Mouse (Mus musculus): ENCODE data around the gene Tbx5.

The Tbx5 gene

DNA sequence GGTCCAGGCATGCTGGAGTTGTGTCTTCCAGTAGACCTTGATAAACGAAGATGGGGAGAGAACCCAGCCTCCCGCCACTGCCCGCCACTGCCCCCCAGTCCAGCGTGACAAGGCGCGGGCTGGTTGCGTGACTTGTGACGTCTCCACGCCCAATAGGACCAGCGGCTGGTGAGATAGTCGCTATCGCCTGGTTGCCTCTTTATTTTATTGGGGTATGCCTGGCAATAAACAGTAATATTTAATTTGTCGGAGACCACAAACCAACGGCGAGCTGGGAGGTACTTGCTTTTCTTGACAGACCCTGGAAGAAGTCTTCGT, at the start of gene Tbx5:
Gene Tbx5, plus strand, starts transcription at position 190 of the 318 bp plus-strand sequence.
- DNase-seq: peak; percentile 35

DNA sequence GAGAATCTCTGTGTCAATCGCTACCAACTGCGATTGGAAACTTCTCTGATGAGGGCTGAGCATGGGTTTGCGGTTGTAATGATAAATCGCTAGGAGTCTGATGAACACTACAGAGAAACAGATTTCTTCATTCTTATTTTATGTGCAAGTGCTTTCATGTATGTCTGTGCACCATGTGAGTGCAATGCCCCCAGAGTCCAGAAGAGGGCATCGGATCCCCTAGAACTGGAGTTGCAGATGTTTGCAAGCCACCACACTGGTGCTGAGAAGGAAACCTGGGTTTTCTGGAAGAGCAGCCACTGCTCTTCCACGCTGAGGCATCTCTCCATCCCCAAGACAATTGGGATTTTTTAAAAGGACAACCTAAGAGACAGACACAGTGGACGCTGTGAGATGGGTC, 46.5 kb upstream of the Tbx5 start:
- no peak for DNase-seq

DNA sequence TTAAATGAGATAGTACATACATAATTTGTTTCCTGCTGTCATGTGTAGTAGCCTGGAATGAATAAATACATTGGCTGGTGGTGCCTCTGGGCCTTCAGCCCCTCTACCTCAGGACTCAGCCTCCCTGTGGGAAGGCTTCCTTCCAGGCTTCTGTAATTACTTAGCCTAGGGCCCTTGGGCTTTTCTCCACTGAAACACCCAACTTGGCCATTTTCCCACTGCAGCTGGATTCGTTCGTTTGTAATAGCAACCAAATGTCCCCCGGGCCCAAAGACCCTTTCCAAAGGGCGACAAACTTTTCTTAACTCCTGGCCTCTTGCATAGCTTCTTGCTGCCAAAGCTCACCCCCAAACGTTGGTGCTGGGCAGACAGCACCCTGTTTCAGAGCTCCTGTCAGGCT, 40.8 kb upstream of the Tbx5 start:
- DNase-seq: no peak

DNA sequence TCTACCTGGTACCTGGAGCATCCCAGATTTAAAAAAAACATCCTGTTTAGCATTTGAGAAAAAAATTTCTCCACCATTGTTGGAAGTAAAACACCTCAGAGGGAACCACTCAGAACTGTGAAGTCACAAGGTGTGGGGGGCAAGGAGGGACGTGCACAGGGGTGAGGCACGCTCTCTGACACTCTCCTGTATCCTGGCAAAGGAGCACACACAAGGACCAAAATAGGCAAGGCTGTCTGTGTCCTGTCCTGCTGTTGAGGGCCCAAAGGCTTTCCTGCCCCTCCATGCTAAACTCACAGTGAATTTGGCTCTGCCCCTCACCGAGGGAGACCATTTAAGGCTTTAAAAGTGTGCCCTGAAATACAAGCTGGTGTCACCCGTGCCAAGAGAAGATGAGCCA, 38.5 kb upstream of the Tbx5 start:
- no peak for DNase-seq

DNA sequence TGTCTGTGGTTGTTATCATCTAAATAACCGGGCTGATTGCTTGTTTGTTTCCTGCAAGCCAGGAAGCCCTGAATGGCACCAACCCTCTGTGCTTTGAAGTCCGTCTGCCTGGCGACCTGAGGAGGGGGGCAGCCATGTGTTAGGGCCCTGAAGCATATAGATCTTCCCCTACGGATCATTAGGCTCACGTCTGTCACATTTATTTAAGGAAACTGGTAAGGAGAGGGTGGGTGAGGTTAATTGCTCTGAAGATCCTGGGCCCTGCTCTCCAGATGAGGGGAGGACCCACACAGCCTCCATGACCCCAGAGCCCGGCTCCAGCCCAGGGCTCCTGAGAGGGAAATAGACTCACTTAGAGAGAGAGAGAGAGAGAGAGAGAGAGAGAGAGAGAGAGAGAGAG, 37.1 kb upstream of the Tbx5 start:
- no peak for DNase-seq

DNA sequence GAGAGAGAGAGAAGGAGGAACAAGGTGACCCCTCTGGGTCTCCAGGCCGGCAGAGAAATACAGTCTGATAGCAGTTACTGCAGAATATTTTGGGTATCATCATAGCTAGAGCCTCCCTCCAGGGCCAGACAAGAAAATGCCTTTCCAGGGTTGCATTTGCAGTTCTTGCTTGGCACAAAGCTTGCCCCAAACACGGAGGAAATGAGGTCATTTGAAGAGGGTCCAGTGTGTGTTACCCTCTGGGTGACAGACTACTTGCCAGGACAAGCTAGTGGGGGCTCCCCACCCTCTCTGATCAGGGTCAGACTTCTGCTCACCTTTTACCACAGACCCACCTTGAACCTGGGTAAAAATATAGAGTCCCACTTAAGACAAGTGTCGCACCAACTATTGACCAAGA, 36.7 kb upstream of the Tbx5 start:
- no peak for DNase-seq

DNA sequence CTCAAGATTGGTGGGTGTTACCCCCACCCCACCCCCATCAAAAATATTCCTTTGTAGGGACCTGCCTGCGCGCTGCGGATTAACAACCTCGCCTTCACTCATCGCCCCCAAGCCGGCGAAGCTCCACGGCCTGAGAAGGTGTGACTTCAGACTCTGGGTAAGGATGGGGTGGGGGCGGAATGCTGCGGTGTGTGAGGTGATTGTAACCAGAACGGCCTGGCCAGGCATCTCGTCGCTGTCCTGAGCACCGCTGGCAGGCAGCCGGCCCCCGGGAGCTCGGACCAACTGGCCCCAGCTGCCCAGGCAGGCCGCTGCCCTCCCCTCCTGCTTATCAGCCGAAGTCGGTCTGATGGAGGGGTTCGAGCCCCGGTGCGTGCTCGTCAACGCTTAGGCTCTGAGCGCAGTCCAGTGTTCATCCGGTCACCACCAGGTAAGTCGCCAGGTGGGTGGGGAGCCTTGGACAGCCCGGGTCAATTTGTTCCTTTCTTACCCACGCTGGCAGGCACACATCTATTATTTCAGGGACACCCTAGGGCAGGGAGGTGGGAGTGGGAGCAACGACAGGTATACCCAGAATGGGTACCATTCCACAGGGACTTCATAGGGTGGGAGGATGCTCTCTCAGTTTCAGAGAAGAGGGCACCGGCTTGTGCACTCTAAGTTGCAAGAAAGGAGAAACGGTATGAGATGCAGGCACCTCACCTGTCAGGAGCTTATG, 35.9 kb upstream of the Tbx5 start:
- peak; percentile 28 for DNase-seq

DNA sequence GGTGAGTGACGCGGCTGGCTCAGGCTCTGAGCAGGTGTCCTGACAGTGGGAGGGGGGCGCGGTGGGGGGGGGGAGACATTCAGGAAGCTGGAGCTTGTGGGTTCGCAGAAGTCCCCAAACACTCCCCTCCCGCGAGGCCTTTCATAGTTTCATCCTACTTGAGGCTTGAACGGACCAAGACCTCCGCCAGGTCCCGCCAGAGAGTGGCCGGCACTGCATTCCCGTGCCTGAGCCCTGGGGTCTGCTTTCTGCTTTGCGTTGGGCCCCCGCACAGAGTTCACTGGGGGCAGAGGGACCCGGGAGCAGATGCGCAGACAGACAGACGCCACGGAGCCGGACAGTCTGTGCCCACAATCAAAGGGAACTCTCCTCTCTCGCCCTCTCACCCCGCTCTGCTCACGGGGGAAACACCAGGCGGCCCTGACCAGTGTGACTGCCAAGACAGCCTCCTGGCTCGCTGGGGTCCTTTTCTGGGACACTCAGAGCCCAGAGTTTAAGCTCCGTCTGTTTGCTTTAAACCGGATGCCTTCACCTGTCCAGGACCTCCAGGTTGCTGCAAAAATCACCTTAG, 34.8 kb upstream of the Tbx5 start:
- DNase-seq: peak; percentile 26

DNA sequence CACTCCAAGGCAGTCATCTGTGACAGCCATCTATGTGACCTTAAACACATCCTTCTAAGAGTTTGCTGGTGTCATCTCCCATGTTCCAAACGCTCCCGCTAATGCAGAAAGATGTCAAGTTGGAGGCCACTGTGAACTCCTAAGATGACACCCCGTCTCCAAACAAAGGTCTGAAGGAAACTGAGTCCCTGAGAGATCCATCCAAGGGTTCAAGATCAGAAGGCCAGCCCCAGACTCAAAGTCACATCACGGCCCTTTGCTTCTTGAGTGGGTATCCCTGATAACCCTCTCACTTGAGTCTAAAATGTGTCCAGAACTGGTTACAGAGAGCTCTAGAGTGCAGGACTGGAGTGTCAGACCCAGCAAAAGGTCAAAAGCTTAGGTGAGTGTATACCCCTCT, 34.2 kb upstream of the Tbx5 start:
- DNase-seq: no peak

DNA sequence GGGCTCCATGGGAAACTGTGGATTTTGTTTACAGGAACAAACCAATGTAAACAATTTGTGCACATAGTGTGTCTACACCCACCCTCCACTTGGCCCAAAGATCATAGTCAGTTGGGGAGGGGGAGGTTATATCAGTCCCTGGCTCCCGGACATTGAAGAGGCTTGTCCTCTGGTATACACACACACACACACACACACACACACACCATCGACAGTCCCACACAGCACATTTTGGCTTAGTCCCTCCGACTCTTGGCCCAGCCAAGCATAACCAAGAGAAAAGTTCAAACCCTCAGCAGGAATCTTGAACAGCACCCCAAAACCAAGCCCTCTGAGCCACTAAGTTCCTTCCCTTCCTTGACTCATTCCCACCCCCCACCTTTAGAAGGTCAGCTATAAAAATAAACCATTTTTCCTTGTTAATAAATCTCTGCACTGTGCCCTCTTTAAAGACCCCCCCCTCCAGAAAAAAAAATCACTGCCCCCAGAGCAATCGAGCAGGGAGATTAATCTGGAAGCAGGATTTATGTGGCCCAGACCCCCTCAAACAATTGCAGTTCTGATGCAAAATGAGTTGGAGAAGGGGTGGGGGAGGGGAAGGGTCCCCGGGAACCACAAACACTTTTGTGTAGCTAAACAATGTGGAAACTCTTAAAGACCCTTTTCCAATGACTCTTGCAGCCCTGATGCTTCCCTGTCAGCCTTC, 33.6 kb upstream of the Tbx5 start:
- peak; percentile 30 for DNase-seq

DNA sequence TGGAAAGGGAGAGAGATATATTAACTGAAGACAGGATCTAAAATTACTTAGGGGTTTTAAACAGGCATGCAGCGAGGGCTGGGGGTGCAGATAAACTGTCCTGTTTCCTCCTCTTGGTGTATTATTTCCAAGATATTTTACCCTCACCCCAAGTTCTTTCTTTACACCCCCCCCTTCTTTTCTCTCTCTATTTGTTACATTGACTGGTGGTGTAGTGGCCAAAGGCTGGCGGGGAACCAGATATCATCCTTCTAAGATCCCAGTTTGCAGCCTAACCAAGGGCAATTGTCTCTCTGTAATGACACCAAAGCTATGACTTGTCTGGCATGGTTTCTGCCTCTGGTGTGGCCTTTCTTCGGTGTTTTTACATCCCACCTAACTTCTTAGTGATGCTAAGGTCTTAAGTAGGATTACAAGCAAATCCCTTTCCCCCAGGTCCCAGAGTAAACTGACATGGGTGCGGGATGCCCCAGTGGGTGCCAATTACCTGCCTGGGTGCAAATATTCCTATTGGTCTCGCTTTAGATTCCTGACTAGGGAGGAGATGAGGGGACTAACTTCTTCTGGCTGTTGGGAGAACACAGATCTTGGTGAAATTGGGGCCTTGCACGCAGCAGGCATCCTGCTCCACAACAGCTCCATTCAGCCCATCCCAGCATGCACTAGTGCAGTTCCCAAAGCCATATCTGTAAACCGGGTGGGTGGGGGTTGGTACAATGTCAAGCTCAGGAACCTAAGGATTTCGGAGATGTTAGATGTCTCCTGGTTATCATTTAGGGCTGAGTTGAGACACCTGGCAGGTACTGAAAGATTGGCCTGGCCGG, 32.8 kb upstream of the Tbx5 start:
- DNase-seq: peak; percentile 27

DNA sequence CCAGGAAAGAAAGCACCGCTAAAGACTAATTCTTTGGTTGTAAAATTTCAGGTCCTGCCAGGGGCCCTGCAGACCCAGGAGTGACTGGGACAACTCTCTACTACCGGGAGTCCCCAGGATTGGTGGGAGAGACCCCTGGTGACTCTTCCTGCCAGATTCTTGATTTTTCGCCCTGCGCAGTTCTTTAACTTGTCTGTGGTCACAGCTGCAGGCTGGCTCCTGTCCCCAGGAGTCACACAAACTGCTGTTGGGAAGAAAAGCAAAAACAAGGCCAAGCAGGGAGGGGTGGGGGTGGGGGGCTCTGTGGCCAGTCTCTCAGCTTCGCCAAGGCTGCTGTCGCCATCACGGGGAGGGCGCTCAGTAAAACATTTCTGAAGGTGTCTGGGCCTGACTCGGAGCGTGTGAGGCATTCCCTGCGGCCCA, 32.2 kb upstream of the Tbx5 start:
- DNase-seq: no peak

DNA sequence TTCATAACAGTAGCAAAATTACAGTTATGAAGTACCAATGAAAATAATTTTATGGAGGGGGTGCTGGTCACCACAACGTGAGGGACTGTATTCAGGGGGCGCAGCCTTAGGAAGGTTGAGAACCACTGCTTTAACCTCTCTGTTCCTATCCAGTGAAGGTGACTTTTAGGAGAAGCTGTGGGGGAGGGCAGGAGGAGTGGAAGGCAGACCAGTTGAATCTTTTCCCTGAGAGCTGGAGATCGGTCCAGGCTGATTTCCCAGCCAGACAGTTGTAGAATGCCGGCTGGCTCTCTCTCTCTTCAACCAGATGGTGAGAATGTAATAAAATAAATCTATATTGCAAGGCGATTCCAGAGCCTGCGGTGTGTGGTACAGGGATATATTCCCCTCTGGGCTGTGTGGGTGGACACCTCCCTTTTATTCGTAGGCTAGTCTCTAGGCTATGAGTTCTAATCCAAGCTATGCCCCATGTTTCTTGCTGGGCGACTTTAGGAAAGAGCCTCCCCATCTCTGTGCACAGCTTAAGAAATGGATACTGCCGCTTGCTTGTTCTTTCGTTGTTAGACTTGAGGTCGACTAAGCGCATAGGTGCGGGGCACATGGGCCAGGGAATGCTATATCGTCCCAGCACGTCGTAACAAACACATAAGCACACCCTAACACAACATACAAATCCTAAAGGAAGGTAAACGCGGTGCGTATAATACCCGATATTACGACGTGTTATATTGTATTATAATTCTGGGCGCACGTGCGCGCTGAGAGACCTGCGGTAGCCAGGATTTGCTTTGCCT, 29.7 kb upstream of the Tbx5 start:
- DNase-seq: peak; percentile 37

DNA sequence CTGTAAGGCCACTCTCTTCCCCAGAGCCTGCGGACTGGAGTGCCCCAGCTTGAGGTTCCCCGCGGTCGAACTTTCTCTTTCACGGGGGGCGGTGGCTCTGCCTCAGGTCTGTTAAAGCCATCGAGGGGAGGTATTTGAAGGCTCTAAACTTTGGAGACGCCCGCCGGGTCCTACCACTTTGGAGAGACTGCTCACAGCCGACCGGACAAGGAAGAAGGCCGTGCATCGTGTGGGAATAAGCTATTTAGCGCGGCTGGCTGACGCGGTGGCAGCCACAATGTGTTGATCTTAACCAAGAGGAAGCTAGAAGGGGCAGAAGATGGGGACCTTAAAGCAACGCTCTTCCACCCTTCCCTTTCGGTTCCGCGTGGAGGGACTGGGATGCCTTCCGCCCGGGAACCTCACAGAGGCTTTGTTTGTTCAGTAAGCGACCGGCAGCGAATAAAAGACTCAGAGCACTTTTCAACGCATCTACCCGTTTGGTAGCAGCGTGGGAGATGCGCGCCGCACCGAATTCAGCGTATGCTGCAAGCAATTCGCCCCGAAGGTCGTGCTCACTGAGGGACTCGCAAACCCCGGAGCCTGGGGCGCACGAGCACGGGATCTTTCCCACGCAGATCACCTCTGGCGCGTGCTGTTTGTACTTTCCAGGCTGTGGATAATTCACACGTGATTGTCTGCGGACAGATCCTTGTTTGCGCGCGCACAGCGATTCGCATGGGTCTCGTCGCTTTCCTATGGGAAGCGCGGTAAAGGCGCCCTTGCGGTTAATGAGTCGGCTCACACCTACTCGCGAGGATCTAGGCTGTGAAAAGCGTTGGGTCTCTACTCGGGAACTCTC, 28.8 kb upstream of the Tbx5 start:
- DNase-seq: peak; percentile 57

DNA sequence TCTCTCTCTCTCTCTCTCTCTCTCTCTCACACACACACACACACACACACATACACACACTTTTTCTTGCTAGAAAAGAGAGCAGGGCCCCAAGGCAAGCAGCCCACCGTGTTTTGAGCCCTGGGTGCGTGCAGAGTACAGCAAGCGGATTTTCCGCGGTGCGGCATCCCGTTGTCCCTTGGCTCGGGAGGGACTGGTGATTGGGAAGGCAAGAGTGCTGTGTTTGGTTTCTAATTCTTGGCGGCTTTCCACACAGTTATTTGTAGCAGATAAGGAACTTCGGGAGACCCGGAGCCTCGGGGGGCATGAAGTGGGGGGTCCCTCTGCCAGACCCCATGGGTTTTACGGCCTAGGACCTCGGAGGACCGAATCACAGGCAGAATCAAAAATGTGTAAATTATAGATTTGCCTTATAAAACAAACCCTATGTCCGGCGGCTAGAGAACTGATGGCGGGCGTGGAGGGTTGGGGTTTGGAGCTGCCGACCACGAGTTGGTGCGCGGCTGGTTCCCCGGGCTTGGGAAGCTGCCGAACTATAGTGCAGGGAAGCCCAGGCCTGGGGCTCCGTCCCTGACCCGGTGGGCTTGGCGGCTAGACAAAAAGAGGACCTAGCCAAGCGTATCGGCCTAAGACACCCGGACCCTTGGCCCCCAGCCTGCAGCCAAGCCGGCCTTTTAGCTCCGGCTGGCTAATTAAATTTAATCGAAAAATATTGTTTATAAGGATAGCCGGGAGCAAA, 28.0 kb upstream of the Tbx5 start:
- DNase-seq: peak; percentile 28

DNA sequence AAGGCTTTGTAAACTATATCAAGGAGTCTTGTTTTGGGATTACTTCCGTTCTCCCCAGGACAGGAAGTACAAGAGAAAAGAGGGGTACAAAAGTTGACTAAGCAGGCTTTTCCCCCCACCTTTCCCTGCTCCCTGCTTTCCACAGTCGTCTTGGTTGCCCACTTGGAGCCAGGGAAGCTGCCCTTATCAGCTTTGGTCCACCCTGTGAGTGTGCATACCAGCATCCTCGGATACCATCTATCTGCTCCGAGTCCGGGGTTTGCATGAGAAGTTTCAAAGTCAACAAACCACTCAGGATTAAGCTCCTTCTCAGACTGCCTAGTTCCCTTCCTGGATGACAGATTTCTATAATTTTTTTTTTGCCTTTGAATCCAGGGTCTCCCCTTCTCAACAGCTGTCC, 26.8 kb upstream of the Tbx5 start:
- peak; percentile 34 for DNase-seq

DNA sequence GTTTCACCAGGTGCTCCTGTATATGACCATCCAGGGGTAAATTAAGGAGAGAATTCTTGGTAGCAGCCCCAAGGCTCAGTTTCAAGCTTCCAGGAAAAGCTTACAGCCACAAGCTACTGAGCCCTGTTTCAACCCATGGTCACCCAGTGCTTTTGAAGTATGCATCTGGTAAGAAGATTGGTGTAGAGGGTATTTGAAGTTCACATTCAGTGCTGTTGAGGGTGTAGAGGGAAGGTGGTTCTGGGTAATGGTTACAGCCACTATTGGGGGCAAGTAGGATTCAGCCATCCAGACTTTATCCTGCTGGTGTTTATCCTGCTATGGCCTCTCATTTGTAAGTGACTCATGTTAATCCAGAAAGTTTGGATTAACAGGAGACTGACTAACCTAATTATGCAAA, 26.0 kb upstream of the Tbx5 start:
- DNase-seq: no peak

DNA sequence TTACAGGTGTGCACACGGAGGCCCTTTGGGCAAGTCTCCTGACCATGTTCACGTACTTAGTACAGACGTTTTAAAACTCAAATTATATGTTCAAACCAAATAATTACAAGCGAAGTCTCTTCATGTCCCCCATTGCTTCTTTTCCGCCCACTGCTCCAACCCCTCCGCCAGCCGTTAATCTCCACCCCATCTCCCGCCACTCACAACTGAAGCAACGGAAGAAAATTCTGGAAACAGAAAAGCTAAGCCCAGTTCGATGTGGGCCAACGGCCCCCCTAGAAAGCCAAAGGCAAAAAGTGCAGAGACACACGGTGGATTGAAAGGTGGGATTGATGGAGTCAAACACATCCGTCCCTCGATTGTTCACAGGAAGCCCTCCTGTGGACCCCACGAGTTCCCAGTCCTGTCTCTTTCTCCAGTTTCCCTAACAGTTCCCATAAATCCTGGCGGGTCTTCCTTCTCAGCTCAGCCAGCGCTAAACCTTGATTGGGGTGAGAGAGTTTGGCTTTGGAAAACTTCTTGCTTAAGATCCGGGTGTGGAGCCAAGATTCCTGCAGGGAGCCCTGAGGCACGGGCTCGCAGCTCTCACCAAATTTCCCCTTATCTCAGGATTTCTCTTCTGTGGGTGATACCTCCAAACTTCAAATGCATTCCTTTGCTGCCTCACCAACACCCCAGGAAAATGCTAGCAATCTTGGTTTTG, 24.8 kb upstream of the Tbx5 start:
- DNase-seq: peak; percentile 26

DNA sequence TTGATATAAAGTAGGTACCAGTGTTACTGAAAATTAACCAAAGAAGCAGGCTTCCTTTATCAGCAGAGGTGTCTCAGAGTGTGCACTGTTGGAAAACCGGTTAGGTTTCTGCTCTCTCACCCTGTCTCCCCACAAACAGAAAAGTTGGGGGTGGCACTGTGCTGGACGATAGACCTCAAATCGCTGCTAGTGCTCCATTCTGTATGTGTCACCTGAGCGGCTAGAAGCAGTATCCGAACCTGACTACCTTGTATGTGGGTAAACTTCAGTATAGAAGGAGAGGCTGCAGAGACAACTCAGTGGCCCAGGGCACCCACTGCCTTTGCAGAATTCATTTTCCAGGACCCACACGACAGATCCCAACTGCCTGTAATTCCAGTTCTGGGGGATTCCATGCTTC, 23.8 kb upstream of the Tbx5 start:
- no peak for DNase-seq

DNA sequence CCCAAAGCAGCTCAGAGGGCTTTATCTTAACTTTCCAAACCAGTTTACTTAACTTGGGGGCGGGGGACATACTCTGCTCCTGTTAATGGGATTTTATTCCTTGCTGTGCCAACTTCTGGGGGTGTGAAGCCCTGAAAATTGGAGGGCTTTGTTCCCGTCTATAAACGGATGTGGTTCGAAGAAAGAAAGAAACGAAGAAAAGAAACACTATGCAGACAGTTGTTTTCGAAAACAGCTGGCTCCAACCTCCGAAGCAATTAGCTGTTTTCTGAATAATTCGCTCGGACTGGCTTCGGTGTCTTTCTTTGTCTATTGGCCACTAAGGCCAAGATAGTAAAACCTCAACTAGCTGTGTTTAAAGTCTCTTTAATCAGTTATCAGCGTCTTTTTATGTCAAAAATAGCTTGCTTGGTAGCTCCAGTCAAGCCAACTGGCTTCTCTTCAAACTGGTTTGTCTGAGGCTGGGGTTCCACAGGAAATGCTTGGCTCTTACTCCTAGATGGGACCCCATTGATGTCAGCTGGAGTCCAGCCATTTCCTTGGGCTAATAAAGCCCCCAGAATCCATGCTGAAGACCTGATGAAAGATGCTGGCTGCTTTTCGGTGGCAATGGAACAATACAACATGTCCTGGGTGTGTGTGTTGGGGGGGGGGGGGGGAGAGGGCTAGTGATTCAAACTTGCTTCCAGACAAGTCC, 21.3 kb upstream of the Tbx5 start:
- no peak for DNase-seq
